ENCODE assay signal across 25 mouse cellular contexts in the genomic region with DNA sequence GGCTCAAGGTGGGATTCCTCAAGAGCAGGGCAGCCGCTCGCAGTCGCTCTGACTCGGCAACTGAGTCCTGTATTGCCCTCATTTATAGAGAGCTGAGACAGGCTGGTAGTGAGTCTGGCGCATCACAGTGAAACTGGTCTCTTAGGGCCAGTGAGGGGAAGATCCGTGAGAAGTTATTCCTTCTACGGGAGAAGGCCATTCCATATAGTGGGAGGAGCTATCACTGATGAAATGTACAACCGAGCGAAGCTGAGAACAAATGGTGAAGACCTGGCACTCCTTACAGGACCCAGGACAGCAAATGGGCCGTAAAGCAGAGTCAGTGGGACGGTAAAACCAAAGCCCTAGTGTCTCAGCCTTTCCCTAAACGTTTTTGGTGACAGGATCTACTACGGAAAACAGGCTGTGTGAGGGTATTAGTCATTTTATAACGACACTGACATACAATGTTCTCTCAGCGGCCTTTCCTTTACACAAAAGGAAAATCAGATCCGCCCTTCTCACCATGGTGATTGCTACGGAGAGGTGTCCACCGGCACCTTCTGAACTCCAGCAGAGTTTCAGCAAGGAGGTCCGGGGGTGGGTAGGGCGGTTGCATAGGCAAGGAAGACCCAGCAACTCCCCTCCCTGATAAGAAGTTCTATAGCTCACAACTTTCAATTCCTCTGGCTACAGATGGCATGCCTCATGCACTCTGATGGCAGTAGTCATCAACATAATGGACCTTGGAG.
A peak's percentile ranks its signal among the peaks of the same experiment; 100 is the strongest.
DNase-seq lines count a peak whose midpoint lies in the region; ATAC-seq and TF ChIP-seq lines count a peak whose summit lies in the region.
"Had no signal": no experiment of that assay in that cellular context is flagged by ENCODE, and none has a peak within 500 bp of the region (broad histone marks: within the 10 kb centered on the region; RNA-seq: fewer than 3 reads in every experiment).

No protein-coding gene starts in this region.

- H3K36me3 ChIP-seq in heart, adult 2 months (ENCODE audit: control insufficient read depth, insufficient read depth, low read length), result no peaks in the 10 kb centered on the region
- H3K36me3 ChIP-seq in kidney, postnatal 0 days (ENCODE audit: insufficient read depth, low read length), result no peaks in the 10 kb centered on the region
- H3K36me3 ChIP-seq in limb, embryonic 11.5 days (ENCODE audit: control insufficient read depth, insufficient read depth, low read length), result no peaks in the 10 kb centered on the region
- H3K36me3 ChIP-seq in neural tube, embryonic 15.5 days, result no peaks in the 10 kb centered on the region
- H3K36me3 ChIP-seq: embryonic facial prominence, embryonic 10.5 days; forebrain, embryonic 15.5 days; heart, embryonic 13.5 days; liver, embryonic 13.5 days had no signal

- TF ChIP-seq EP300 in heart, adult 2 months (IDR thresholded peaks at IDR 0.05; ENCODE audit: insufficient read depth, low read depth, low read length), result no peak

- H3K27ac ChIP-seq in heart, adult 2 months, result no peak overlapping the region
- peak overlapping the region; percentile 25; the same call in 1 of the 2 replicates for H3K27ac ChIP-seq in kidney, postnatal 0 days
- H3K27ac ChIP-seq in limb, embryonic 11.5 days (replicated peaks; ENCODE audit: low read depth, low read length), result no peak overlapping the region
- no peak overlapping the region for H3K27ac ChIP-seq in neural tube, embryonic 15.5 days (replicated peaks)
- H3K27ac ChIP-seq: embryonic facial prominence, embryonic 10.5 days; forebrain, embryonic 15.5 days; heart, embryonic 13.5 days; hindbrain, postnatal 0 days; liver, embryonic 13.5 days had no signal

- intact Hi-C loops in heart, adult 2 months (cut with DNase I), result no loop called here

- no peak overlapping the region for H3K9ac ChIP-seq in heart, adult 2 months (ENCODE audit: low read depth, low read length)
- no peak overlapping the region for H3K9ac ChIP-seq in kidney, postnatal 0 days (ENCODE audit: low read depth, low read length)
- no peak overlapping the region for H3K9ac ChIP-seq in limb, embryonic 11.5 days (ENCODE audit: low read length)
- H3K9ac ChIP-seq in neural tube, embryonic 15.5 days (replicated peaks), result no peak overlapping the region
- H3K9ac ChIP-seq: forebrain, embryonic 15.5 days; heart, embryonic 13.5 days; liver, embryonic 13.5 days had no signal

- no peaks in the 10 kb centered on the region for H3K27me3 ChIP-seq in heart, adult 2 months (ENCODE audit: control insufficient read depth, insufficient read depth, low read length)
- no peaks in the 10 kb centered on the region for H3K27me3 ChIP-seq in kidney, postnatal 0 days (ENCODE audit: insufficient read depth, low read length)
- no peaks in the 10 kb centered on the region for H3K27me3 ChIP-seq in limb, embryonic 11.5 days (ENCODE audit: control insufficient read depth, insufficient read depth, low read length)
- 0 out of 2 replicates have a peak, but pooled peaks cover 3% of the 10 kb centered on the region for H3K27me3 ChIP-seq in neural tube, embryonic 15.5 days (replicated peaks)
- H3K27me3 ChIP-seq: forebrain, embryonic 15.5 days; heart, embryonic 13.5 days; liver, embryonic 13.5 days had no signal

- DNase-seq in heart, adult 11 months, result peak; percentile 75
- no peak for DNase-seq in heart, adult 2 months
- DNase-seq in kidney, postnatal 0 days (ENCODE audit: low spot score), result peak; percentile 50
- no peak for DNase-seq in kidney, postnatal 4 days
- DNase-seq in limb, embryonic 11.5 days (ENCODE audit: low spot score), result peak; percentile 24
- DNase-seq in cerebellum, postnatal 4 days (ENCODE audit: low spot score in 2 of 2), result no peak
- no peak for DNase-seq in cerebellum, adult 11 months
- DNase-seq: cerebellum, adult 2 months; cerebellum, postnatal 36 days; heart, adult 18-20 months; heart, postnatal 14 days; kidney, adult 9 months; left cerebral cortex, postnatal 4 days; liver, embryonic 13.5 days; lung, adult 2 months; midbrain, embryonic 14.5 days; right cerebral cortex, postnatal 4 days; thymus, adult 2 months; thymus, postnatal 4 days had no signal

- no peaks in the 10 kb centered on the region for H3K79me2 ChIP-seq in heart, adult 2 months (replicated peaks; ENCODE audit: control insufficient read depth, insufficient read depth, low read length)

- TF ChIP-seq POLR2A in heart, adult 2 months (IDR thresholded peaks at IDR 0.05; ENCODE audit: insufficient read depth, low read depth, low read length), result no peak

- H3K4me2 ChIP-seq in kidney, postnatal 0 days (ENCODE audit: low read length), result peak overlapping the region; percentile 35
- peak overlapping the region; percentile 26 for H3K4me2 ChIP-seq in limb, embryonic 11.5 days (ENCODE audit: low read depth, severe bottlenecking)
- H3K4me2 ChIP-seq in neural tube, embryonic 15.5 days, result peak overlapping the region; percentile 25
- H3K4me2 ChIP-seq: forebrain, embryonic 15.5 days; heart, embryonic 13.5 days; liver, embryonic 13.5 days had no signal

- no peaks in the 10 kb centered on the region for H3K4me1 ChIP-seq in heart, adult 2 months (ENCODE audit: control insufficient read depth, insufficient read depth, low read length)
- peaks cover 6% of the 10 kb centered on the region; the same call in 1 of the 2 replicates for H3K4me1 ChIP-seq in kidney, postnatal 0 days (replicated peaks; ENCODE audit: insufficient read depth, low read length)
- peaks cover 5% of the 10 kb centered on the region; the same call in 1 of the 2 replicates for H3K4me1 ChIP-seq in limb, embryonic 11.5 days (ENCODE audit: control insufficient read depth, insufficient read depth, low read length)
- H3K4me1 ChIP-seq in neural tube, embryonic 15.5 days, result peaks cover 15% of the 10 kb centered on the region
- H3K4me1 ChIP-seq: forebrain, embryonic 15.5 days; liver, embryonic 13.5 days had no signal

- WGBS in heart, adult 2 months, result 73% methylated on average over 20 of the region's 20 CpGs
- WGBS in kidney, postnatal 0 days, result 25% methylated on average over 20 of the region's 20 CpGs
- WGBS in limb, embryonic 11.5 days, result 27% methylated on average over 20 of the region's 20 CpGs
- WGBS in neural tube, embryonic 15.5 days, result 35% methylated on average over 20 of the region's 20 CpGs

- no peaks in the 10 kb centered on the region for H3K9me3 ChIP-seq in kidney, postnatal 0 days (replicated peaks; ENCODE audit: low read length)
- no peaks in the 10 kb centered on the region for H3K9me3 ChIP-seq in limb, embryonic 11.5 days (ENCODE audit: control insufficient read depth, low read length)
- no peaks in the 10 kb centered on the region for H3K9me3 ChIP-seq in neural tube, embryonic 15.5 days (replicated peaks)
- H3K9me3 ChIP-seq: embryonic facial prominence, embryonic 10.5 days; forebrain, embryonic 15.5 days; heart, embryonic 13.5 days; liver, embryonic 13.5 days had no signal

- H3K4me3 ChIP-seq in heart, adult 2 months, result no peak overlapping the region
- peak overlapping the region; percentile 2; the same call in 1 of the 2 replicates for H3K4me3 ChIP-seq in kidney, postnatal 0 days (replicated peaks; ENCODE audit: low read depth, low read length)
- no peak overlapping the region for H3K4me3 ChIP-seq in limb, embryonic 11.5 days (ENCODE audit: low read depth, low read length)
- H3K4me3 ChIP-seq in neural tube, embryonic 15.5 days (replicated peaks), result no peak overlapping the region
- H3K4me3 ChIP-seq: embryonic facial prominence, embryonic 10.5 days; forebrain, embryonic 15.5 days; heart, embryonic 13.5 days; liver, embryonic 13.5 days had no signal

- no peak; the same call in 1 of the 2 replicates for ATAC-seq in kidney, postnatal 0 days (replicated peaks; ENCODE audit: low FRiP score, low read depth)
- ATAC-seq in limb, embryonic 11.5 days (ENCODE audit: insufficient number of reproducible peaks, low FRiP score, low TSS enrichment, low read depth), result 0 out of 2 replicates have a peak, but pooled peaks have one; percentile 13
- peak; percentile 55; the same call in 1 of the 2 replicates for ATAC-seq in neural tube, embryonic 15.5 days (ENCODE audit: low FRiP score)
- ATAC-seq: CD4-positive, CD25-positive, alpha-beta regulatory T cell, adult 4 months; forebrain, embryonic 15.5 days; hindbrain, postnatal 0 days had no signal

- TF ChIP-seq CTCF in heart, adult 2 months (IDR thresholded peaks at IDR 0.05), result no peak
- TF ChIP-seq CTCF in kidney, postnatal 0 days (IDR thresholded peaks at IDR 0.05; ENCODE audit: low read depth), result no peak

Comparison
In these comparisons a context has a peak if more than half of its experiments do, and no peak if none do; other contexts are left out.
1. DNase-seq: peak in heart, adult 11 months (single experiment), kidney, postnatal 0 days (single experiment) and limb, embryonic 11.5 days (single experiment); none in heart, adult 2 months (0 of 2), kidney, postnatal 4 days (0 of 2), cerebellum, postnatal 4 days (0 of 2) and cerebellum, adult 11 months (single experiment).
2. Peak in every context shown above with its lines, with median percentiles within 50 percentile points of each other: H3K4me2 ChIP-seq.